Mouse (Mus musculus) thymus, postnatal 4 days (tissue): ENCODE results near the gene Eva1b.

ENCODE experiments used
- DNase-seq: peaks from one replicate; pipeline ENCODE4 v3.0.0; 2021

Eva1b gene

DNA sequence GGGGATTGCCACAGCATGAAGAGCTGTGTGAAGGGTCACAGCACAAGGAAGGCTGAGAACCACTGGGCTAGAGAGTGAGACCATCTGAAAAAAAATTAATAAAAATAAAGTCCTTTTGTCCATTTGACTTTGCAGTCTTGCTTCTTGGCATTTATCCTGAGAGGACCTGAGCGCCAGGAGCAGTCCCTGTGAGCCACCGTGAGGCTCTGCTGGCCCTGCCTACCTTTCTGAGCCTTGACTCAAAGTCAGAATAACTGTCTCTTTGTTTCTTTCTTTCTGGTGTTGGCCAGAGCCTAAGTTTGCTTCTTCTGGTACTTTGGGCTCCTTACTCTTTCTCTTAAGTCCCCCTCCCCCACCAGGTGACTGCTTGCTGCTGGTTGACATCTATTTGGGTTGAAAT, 27.0 kb upstream of the Eva1b start:
- DNase-seq = no peak

DNA sequence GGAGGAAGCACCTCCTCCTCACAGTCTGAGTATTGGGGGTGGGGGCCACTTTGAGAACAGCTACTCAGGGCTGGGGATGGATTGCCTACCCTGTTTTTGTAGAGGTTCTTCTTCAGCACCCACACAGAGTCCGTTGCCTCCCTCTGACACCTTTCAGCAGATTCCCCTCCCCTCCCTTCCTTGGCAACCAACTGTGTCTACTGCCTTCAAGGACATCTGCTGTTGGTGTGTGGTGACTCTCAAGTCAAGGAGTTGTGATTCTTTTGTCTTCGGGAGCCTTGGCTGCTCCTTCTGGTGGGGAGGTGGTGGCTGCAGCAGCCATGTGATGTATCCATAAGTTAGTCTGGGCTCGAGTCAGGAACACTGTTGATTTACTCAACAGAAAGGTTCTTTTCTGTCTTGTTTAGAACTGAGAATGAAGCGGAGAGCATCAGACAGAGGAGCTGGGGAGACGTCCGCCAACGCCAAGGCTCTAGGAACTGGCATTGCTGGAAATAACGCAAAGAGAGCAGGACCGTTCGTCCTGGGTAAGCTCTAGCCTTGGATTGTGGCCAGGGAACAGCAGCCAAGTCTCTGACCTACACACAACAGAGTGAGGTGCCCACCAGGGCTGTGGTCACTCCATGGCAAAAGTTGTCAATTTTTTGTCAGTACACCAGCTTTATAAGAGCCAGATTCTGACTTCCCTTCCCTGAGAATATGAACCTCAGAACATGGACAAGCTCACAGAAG, 24.1 kb upstream of the Eva1b start:
- no peak for DNase-seq

DNA sequence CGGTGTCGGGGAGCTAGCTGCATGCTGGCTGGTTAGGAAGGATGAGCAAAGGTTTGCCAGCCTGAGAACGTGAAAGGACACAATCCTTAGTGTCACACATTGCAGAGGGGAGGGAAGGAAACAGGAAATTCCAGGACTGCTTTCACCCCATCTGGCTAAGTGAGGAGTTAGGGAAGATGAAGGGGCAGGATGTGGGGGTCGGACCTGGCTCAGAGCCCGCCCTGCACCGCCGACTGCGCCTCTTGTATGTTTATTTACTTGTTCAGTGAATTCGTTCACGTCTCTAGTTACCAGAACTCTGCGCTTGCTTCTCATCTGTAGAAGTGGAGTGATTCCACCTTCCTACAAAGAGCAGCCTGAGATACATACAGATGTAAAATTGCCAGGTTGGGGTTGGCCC, 17.0 kb upstream of the Eva1b start:
- DNase-seq = no peak

DNA sequence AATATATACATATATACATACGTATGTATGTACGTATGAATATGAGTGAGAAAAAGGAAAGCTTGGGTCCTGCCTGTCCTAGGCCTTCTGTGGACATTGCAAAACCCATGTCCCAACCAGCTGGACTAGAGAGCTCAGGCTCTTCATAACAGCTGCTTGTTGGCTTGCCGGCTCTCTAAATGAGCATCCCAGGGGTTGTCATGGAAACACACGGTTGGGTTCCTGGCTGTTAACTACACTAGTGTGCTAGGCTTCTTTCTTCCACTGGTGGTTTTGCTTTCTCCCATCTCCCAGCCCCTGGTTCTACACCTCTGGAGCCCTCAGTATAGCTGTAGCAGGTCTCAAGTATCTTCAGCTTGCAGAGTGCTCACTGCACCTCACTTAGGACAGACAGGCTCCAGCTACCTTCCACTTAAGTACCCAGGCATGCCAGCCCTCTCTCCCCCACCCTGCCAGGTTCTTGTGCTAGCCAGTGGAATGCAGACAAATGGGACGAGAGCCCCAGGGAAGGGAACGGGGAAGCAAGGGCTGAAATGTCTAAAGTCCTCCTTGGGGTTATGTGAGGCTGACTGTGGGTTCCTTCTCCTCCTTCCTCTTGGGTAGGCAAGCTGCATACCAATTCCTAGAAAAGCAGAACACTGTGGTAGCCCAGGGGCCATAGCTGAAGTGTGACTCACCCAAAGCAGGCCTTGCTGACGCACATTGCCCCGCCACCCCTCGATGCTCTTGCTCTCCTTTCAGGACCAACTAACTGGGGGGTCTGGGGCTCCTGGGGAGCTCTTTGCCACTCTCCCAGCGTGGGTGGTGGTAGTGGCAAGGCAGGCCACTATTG, 16.0 kb upstream of the Eva1b start:
- no peak for DNase-seq

DNA sequence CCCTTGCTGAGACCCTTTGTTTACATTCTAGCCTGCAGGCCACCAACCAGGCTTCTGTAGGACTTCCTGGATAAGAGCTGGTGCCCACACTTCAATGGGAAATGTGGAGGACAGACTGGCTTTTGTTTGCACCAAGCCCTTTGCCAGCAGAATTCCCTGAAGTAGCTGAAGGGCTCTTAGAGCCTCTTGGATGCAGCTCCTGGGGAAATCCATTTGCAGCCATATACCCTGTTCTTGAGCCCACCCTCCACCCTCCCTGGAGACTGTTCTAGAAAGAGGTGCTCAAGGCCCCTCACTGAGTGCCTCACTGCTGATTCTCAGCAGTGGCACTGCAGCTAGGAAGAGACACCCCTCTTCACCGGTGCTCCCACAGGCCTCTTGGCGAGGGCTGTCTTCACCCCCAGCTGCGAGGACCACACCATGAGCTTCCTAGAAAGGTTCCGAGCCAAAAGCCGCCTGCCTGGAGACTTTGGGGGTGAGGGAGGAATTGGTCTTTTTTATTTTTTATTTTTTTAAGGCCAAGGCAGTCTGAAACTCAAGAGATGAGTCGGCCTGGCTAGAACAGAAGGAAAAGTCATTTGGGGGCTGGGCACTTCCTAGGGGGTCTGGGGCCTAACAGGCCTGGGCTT, 14.8 kb upstream of the Eva1b start:
- DNase-seq = no peak

DNA sequence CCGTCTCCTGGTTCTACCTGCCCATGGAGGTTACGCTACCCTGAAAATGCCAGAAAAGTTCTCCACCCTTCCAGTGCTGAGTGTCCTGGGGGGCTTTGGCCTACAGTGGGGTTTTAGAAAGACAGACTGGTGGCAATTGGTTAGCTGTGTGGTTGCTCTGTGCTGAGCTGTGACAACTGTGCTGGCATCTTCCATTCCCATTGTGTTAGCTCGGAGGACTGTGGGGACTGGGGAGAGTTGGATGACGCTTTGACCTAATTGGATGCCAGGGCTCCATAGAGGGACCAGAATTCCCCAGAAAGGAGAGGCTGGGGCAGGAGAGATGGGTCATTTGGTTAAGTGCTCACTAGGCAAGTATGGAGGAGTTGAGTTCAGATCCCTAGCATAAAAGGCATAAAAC, 13.3 kb upstream of the Eva1b start:
- no peak for DNase-seq

DNA sequence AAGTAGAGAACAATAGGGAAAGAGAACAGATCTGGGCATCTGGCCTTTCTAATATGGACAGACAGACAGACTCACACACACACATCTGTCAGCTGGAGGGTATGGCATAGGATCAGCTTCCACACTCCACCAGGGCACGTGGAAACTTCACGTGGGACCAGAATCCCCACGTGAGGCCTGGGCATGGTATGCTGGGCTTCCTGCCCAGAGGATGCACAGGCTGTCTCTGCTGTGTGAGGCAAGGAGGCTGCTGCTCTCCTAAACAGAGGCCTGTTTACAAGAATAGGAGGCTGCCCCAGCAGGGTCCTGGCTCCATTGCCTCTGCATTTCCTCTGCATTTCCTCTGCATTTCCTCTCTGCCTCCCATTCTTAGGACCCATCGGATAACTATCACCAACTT, 12.9 kb upstream of the Eva1b start:
- DNase-seq = no peak

DNA sequence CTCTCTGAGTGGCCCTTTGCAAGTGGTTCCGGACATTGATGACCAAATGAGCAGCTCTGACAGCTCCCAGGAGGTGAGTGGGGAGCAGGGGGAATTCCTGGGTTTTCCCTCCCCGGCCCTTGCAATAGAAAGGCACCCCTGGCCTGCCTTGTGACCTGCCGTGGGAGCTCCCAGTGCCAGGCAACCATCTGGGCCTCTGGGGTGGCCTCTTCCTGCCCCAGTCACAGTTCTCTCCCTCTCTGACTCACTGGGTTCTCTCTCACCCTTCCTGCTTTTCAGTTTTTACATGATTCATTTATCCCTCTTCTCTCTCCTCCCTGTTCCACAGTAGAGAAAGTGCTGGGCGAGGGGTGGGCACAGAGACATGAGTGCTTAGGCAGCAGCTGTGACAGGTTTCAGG, 9.8 kb upstream of the Eva1b start:
- DNase-seq = no peak

DNA sequence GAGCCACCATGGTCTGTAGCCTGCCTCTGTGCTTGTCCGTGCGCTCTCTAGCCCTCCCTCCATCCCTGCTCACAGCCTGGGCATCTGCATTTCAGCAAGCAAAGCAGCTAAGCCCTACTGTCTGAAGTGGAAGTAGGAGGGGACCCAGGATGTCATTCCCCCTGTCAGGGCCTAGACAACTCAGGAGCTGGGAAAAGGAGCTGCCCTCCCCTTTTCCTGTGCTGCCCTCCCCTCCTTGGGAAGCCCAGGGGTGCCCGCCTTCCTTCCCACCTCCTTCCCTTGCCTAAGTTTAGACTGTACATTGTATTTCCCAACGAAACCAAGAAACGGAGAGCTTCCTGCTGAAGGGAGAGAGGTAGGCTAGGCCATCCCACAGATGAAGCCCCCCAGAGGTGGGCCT, 6.5 kb upstream of the Eva1b start:
- no peak for DNase-seq

DNA sequence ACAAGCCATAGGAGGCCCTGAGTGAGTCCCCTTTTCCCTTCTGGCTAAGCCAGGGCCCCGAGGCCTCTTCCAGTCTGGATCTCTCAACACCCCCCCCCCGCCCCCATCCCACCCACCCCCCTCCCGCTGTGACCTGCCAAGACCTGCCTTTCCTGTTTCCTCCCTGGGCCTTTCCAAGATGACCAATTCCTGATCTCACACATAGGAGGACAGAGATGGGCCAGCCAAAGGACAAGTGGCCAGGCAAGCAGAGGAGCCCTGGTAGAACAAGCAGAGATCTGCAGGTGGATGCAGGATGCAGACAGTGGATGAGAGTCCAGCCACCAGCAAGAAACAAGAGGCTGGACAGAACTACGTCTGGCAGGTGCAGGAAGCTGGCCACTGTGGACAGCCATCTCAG, 2.1 kb upstream of the Eva1b start:
- DNase-seq = no peak

DNA sequence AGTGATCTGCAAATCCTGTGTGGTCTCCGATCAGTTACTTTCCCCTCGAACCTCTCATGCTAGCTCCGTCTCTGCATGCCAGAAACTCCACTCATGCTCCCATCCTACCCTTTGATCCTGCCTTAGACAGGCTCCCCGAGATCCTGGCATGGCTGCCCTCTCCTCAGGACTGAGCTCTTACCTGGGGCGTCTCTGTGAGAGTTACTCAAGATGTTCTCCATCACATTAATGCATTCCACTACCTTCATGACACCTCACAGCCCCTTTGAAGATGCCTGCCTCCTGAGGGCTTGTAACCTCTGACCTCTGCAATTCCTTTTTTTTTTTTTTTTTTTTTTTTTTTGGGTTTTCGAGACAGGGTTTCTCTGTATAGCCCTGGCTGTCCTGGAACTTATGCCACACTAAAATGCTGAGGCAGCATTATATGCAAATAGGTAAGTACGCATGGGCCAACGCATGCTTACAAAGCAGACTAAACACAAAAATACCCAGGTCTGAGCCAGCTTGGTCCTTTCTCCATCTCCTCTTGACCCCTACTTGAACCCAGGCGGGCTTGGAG, 491 bp upstream of the Eva1b start:
- no peak for DNase-seq

DNA sequence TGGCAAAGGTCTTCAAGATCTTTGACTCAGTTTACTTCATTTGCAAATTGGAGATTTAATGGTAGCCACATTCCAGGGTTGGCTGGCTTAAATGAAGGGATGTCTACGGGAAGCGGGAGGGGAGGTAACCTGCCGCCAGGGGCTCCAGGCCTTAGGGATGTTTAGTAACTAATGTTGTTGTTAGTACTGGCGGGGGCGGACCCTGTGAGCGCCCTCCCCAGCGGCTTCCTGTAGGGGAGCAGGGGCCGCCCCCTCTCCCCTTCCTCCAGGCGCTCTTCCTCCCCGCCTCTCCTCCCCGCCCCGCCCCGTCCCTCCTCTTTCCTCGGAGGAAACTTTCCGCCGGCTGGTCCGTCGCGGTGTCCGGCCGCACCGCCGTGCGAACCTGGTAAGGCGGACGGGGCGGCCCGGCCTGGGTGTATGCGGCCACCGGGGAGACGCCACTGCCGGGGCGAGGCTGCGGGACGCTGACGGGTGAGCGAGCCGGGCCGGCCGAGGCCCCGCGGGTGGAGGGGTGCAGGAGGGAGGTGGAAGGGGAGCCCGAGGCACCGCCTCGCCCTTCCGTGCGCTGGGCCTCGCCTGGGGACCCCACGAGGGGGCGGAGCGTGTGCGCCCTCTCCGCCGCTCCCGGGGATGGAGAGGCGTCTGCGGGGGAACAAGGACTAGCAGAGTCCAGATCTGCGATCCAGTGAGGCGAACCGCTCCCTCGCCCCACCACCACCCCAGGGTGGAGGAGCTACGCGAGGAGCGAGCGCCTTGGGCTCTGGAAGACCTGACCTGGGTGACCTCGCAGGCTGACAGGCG, 817 bp downstream of the Eva1b start:
- peak; percentile 81 for DNase-seq

DNA sequence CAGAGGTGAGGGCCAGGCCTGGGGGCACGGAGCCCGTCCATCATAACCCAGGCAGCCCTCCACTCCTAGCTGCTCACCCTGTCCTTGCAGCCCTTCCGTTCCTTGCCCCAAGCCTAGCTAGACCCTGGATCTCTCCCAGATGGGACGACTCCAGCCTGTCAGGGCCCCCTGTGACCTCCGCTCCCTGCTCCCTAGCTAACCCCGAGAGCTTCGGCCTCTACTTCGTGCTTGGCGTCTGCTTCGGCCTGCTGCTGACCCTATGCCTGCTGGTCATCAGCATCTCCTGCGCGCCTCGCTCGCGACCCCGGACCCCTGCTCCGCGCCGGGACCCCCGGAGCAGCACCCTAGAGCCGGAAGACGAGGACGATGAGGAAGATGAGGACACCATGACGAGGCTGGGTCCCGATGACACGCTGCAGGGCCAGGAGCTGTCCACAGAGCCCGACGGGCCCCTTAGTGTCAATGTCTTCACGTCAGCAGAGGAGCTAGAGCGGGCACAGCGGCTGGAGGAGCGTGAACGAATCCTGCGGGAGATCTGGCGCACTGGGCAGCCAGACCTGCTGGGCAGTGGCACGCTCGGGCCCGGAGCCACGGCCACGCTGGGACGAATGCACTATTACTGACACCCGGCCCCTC, 1.6 kb downstream of the Eva1b start:
- DNase-seq = peak; percentile 33

DNA sequence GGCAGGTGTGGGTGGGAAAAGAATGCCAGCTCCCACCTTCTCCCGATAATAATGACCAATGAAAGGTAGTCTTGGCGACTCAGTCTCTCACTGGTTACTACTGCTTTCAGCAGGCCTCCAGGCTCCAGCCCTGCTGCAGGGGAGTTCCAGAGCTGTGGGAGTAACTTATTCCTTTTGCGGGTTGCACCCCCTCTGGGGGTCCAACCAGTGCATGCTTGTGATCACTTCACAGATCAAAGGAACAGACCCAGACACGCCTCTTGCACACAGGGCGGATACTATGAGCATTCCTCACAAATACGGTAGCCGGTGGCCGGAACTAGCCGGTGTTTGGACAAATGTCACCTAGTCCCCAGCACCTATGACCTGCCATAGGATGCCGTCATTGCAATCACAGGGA, 2.3 kb downstream of the Eva1b start:
- no peak for DNase-seq

DNA sequence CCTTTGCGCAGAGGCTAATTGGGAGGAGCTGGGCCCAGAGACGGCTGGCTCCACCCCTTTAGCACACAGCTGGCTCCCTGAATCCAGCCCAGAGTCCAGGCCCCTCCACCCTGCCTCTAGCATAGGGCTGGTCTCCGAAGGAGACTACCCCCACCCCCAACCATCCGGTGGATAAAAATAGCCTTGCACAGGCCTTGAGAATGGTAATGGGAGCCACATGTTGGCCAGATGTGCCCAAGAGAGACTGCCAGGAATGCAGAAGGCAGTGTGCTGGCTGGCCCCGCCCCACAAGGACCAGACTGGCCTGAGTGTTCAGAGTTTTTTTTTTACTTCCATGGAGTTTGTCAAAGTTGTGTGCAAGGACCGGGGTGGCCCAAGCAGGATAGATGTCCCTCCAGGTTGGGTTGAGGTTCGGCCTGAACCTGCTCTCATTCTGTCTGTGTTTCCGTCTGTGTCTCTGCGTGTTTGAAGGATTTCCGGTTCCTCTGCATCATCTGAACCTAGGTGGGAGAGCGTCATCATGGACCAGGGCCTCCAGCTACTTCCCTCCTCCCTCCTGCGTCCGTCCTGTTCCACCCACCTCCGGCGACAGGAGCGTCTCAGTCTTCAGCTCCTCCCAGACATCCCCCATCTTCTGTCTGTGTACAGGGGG, 2.9 kb downstream of the Eva1b start:
- DNase-seq = no peak

DNA sequence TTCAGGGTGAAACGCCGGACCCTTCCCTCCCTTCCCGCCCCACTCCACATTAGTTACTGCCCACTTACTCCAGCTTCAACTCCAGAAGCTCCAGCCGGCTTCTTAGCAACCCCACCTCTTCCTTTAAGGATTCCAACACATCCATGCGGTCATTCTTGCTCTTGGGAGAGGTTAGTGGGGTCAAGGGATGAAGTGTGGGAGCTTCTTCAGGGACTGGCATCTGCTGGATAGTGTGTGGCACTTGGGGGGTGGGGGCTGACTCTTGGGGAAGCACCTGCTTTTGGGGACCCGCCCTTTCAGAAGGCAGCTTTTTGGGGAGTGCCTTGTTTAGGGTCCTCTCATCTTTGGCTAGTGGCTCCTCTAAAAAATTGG, 3.4 kb downstream of the Eva1b start:
- no peak for DNase-seq

DNA sequence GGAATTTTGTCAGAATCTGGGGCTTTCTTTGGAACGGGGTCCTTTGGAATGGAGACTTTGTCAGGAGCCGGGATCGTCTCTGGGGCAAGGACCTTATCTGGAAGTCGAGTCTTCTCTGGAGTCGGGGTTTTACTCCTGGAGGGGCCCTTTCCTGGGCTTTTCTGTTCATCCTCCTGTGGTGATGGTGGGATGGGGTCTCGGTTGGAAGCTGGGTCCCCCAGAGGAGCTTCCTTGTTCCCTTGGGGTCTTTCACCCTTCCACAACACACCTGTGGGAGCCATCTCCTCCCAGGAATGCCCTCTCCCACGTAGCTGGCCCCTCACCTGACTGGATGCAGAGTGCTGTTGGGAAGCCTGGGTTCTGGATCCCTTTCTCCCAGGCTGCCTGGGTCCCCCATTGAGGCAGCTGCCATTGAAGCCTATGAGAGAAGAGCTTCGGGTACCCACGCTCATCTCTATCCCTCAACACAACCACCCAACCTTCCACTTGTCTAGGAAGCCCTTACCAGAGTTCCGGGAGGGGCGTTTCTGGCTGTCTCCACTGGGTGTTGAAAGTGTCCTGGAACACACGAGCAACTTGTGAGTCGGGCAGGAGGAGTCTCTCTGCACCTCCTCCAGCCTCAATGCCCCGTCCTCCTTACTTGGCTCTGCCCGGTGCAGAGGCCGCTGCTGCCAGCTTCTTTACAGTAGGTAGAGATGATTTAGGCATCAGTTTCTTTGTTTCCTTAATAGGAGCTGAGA, 4.3 kb downstream of the Eva1b start:
- DNase-seq = no peak

DNA sequence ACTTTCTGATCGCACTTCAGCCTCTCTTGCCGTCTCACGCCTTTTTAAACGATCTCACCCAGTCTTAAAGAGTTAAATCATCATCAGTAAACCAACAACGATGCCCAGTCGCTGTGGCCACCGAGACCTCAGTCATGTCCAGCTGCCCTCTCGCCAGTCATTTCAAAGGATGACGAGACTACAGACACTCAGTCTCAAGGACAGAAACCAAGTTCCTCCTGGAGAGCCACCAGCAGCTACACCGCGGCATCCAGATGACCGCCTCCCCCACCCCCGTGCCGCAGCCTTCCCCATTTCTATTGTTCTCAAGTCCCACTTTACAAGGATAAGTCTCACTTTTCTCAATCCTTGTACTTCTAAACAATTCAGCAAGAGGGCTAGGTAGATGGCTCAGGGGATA, 5.3 kb downstream of the Eva1b start:
- no peak for DNase-seq

DNA sequence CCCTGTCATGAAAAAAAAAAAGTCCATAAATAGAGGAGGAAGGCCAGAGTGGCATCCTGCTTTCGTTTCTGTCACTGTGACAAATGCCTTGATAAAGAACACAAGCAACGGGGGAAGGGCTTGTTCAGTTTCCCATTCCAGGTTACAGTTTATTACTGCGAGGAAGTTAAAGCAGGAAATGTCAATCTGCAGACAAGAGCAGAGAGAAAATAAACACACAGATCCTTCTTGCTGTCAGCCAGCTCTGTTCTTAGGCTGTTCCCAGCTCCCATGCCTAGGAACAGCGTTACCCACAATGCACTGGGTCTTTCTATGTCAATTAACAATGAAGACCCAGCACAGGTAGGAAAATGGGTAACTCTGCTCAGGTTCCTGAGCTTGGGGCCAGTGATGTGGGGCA, 7.6 kb downstream of the Eva1b start:
- DNase-seq = no peak

DNA sequence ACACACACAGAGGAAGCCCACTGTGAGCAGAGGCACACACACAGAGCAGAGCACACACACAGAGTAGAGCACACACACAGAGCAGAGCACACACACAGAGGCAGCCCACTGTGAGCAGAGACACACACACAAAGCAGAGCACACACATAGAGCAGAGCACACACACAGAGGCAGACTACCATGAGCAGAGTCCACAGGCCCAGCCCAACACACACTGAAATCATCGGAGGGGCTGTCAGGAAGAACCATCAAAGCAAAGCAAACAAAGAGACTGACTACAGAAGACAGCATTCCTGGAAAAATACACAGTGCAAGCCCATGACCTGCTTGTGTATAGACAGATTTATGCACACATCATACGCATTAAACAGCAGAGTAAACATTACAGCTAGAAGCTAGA, 8.3 kb downstream of the Eva1b start:
- no peak for DNase-seq

DNA sequence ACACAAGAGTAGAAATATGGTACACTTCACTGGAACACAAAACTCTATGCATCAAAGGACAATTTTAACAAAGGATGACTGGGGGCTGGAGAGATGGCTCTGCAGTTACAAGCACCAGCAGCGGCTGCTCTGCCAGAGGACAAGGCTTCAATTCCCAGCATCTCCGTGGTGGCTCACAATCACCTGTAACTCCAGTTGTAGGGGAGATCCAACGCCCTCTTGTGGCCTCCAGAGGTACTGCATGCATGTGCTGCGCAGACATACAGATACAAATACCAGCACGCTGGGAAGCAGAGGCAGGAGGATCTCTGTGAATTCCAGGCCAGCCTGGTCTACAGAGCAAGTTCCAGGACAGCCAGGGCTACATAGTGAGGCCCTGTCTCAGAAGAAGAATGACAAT, 9.1 kb downstream of the Eva1b start:
- DNase-seq = peak; percentile 60
